Mouse (Mus musculus): Measurements from ENCODE around the gene Prkce. TPM values are rescaled to one million over a fixed set of nuclear protein-coding genes. Genes with fewer than 3 reads are reported as not detected.

Gene Prkce
- polyA plus RNA-seq, 2 experiments = 0.32 to 0.37 TPM

GRCm38 (mm10) chr17:86392475-86392874, 224.9 kb downstream of the Prkce start:
- DNase-seq (ENCODE audit: low read depth in 3 of 3, low spot score in 3 of 3) (no peak), ATAC-seq (ENCODE audit: insufficient read depth) (no peak)
- no peaks in the 10 kb centered on the region for H3K9me3 ChIP-seq (ENCODE audit: control insufficient read depth, low read length)
- no peaks in the 10 kb centered on the region for H3K36me3 ChIP-seq (replicated peaks; ENCODE audit: control insufficient read depth, insufficient read depth, low read depth)
- H3K4me3 ChIP-seq (ENCODE audit: insufficient read depth in 1 of 2, low read depth in 2 of 2, low read length in 2 of 2) = no peak overlapping the region
- WGBS (ENCODE audit: insufficient replicate concordance) = 40% methylated on average over 5 of the region's 5 CpGs
- H3K27ac ChIP-seq = no peak overlapping the region
- TF ChIP-seq EP300 (IDR thresholded peaks at IDR 0.05; ENCODE audit: low read depth) = no peak
- no peaks in the 10 kb centered on the region for H3K27me3 ChIP-seq (ENCODE audit: control insufficient read depth, insufficient read depth, low read length)
- no peak overlapping the region for H3K9ac ChIP-seq (replicated peaks)
- H3K4me2 ChIP-seq (ENCODE audit: low read depth) = no peak overlapping the region
- H3K4me1 ChIP-seq (replicated peaks; ENCODE audit: control insufficient read depth in 2 of 2, insufficient read depth in 2 of 2, low read length in 1 of 2) = peaks cover 0 to 5% of the 10 kb centered on the region in 2 experiments; a peak in 1 of 4 replicates

- WGBS (ENCODE audit: insufficient replicate concordance) = 78% methylated on average over 10 of the region's 10 CpGs
- no peaks in the 10 kb centered on the region for H3K36me3 ChIP-seq (replicated peaks; ENCODE audit: control insufficient read depth, insufficient read depth, low read depth)
- H3K27ac ChIP-seq = no peak overlapping the region
- peaks cover 0 to 5% of the 10 kb centered on the region in 2 experiments; a peak in 1 of 4 replicates for H3K4me1 ChIP-seq (replicated peaks; ENCODE audit: control insufficient read depth in 2 of 2, insufficient read depth in 2 of 2, low read length in 1 of 2)
- no peak overlapping the region for H3K4me2 ChIP-seq (ENCODE audit: low read depth)
- H3K27me3 ChIP-seq (ENCODE audit: control insufficient read depth, insufficient read depth, low read length) = no peaks in the 10 kb centered on the region
- H3K4me3 ChIP-seq (ENCODE audit: insufficient read depth in 1 of 2, low read depth in 2 of 2, low read length in 2 of 2) = no peak overlapping the region
- no peak overlapping the region for H3K9ac ChIP-seq (replicated peaks)
- no peak for TF ChIP-seq EP300 (IDR thresholded peaks at IDR 0.05; ENCODE audit: low read depth)
- no peak for TF ChIP-seq CTCF (IDR thresholded peaks at IDR 0.05; ENCODE audit: low read depth)
- H3K9me3 ChIP-seq (ENCODE audit: control insufficient read depth, low read length) = no peaks in the 10 kb centered on the region
- ATAC-seq (ENCODE audit: insufficient read depth) (no peak), DNase-seq (ENCODE audit: low read depth in 3 of 3, low spot score in 3 of 3) (no peak)
Observed at GRCm38 (mm10) chr17:86393191-86393590, 225.6 kb downstream of the Prkce start.

- Histone ChIP-seq H3K4me2 (ENCODE audit: low read depth) (no peak overlapping the region), H3K4me1 (replicated peaks; ENCODE audit: control insufficient read depth in 2 of 2, insufficient read depth in 2 of 2, low read length in 1 of 2) (peaks cover 0 to 5% of the 10 kb centered on the region in 2 experiments; a peak in 1 of 4 replicates), H3K9me3 (ENCODE audit: control insufficient read depth, low read length) (no peaks in the 10 kb centered on the region), H3K9ac (replicated peaks) (no peak overlapping the region), H3K36me3 (replicated peaks; ENCODE audit: control insufficient read depth, insufficient read depth, low read depth) (no peaks in the 10 kb centered on the region), H3K27ac (no peak overlapping the region), H3K27me3 (ENCODE audit: control insufficient read depth, insufficient read depth, low read length) (no peaks in the 10 kb centered on the region), H3K4me3 (ENCODE audit: insufficient read depth in 1 of 2, low read depth in 2 of 2, low read length in 2 of 2) (no peak overlapping the region)
- no peak for ATAC-seq (ENCODE audit: insufficient read depth)
- no peak for DNase-seq (ENCODE audit: low read depth in 3 of 3, low spot score in 3 of 3)
- TF ChIP-seq CTCF (IDR thresholded peaks at IDR 0.05; ENCODE audit: low read depth) (no peak), EP300 (IDR thresholded peaks at IDR 0.05; ENCODE audit: low read depth) (no peak)
Observed at GRCm38 (mm10) chr17:86397097-86397496, 229.5 kb downstream of the Prkce start.

- DNase-seq (ENCODE audit: low read depth in 3 of 3, low spot score in 3 of 3) = no peak
- Histone ChIP-seq H3K4me2 (ENCODE audit: low read depth) (no peak overlapping the region), H3K9ac (replicated peaks) (no peak overlapping the region), H3K9me3 (ENCODE audit: control insufficient read depth, low read length) (no peaks in the 10 kb centered on the region), H3K27me3 (ENCODE audit: control insufficient read depth, insufficient read depth, low read length) (no peaks in the 10 kb centered on the region), H3K4me3 (ENCODE audit: insufficient read depth in 1 of 2, low read depth in 2 of 2, low read length in 2 of 2) (no peak overlapping the region), H3K27ac (no peak overlapping the region), H3K36me3 (replicated peaks; ENCODE audit: control insufficient read depth, insufficient read depth, low read depth) (no peaks in the 10 kb centered on the region), H3K4me1 (replicated peaks; ENCODE audit: control insufficient read depth in 2 of 2, insufficient read depth in 2 of 2, low read length in 1 of 2) (peaks cover 0 to 5% of the 10 kb centered on the region in 2 experiments; a peak in 1 of 4 replicates)
- 50% methylated on average over 5 of the region's 5 CpGs for WGBS (ENCODE audit: insufficient replicate concordance)
- no peak for ATAC-seq (ENCODE audit: insufficient read depth)
- TF ChIP-seq EP300 (IDR thresholded peaks at IDR 0.05; ENCODE audit: low read depth) (no peak), CTCF (IDR thresholded peaks at IDR 0.05; ENCODE audit: low read depth) (no peak)
Observed at GRCm38 (mm10) chr17:86397647-86398046, 230.1 kb downstream of the Prkce start.

GRCm38 (mm10) chr17:86398226-86398625, 230.6 kb downstream of the Prkce start:
- Histone ChIP-seq H3K4me2 (ENCODE audit: low read depth) (no peak overlapping the region), H3K4me1 (replicated peaks; ENCODE audit: control insufficient read depth in 2 of 2, insufficient read depth in 2 of 2, low read length in 1 of 2) (peaks cover 0 to 5% of the 10 kb centered on the region in 2 experiments; a peak in 1 of 4 replicates), H3K4me3 (ENCODE audit: insufficient read depth in 1 of 2, low read depth in 2 of 2, low read length in 2 of 2) (no peak overlapping the region), H3K9ac (replicated peaks) (no peak overlapping the region), H3K27me3 (ENCODE audit: control insufficient read depth, insufficient read depth, low read length) (no peaks in the 10 kb centered on the region), H3K36me3 (replicated peaks; ENCODE audit: control insufficient read depth, insufficient read depth, low read depth) (no peaks in the 10 kb centered on the region), H3K9me3 (ENCODE audit: control insufficient read depth, low read length) (no peaks in the 10 kb centered on the region), H3K27ac (no peak overlapping the region)
- TF ChIP-seq CTCF (IDR thresholded peaks at IDR 0.05; ENCODE audit: low read depth) = no peak
- TF ChIP-seq EP300 (IDR thresholded peaks at IDR 0.05; ENCODE audit: low read depth) = no peak
- DNase-seq (ENCODE audit: low read depth in 3 of 3, low spot score in 3 of 3) (no peak), ATAC-seq (ENCODE audit: insufficient read depth) (no peak)
- WGBS (ENCODE audit: insufficient replicate concordance) = 61% methylated on average over 1 of the region's 1 CpGs
